Mouse (Mus musculus) T-helper 17 cell (primary cell): ENCODE results near the gene Fbf1.
"Not testable (repeated sequence)": the region's sequence is repeated elsewhere in the genome, so short reads cannot be mapped to it uniquely, and the experiment has no call there.

Experiments used
- in situ Hi-C, 2 experiments: fragments of 300-600 bp; cut with MboI, MseI; formaldehyde crosslinking; loops; 1 replicate in 1 of 2; 2 replicates in 1 of 2; pipeline ENCODE4 v1.15.1; 2025; ENCODE audit warnings: high pct_unique_total_duplicates in 2 of 2

Gene Fbf1

DNA sequence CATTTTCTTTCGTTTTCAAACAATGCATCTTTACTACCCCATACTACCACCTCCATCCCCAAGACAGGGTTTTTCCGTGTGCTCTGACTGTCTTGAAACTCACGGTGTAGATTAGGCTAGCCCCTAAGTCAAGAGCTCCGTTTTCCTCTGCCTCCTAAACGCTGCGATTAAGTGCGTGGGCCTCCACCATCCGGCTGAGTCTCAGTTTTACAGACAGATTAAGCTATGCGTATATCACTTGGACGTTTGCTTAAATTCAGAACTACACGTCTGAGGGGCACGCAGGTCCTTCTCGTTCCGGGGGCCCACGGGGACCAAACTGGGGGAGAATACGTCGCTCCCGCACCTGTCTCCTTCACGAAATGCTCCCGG lies 29.9 kb downstream of the Fbf1 start:
- in situ Hi-C loops, result no loop called here

DNA sequence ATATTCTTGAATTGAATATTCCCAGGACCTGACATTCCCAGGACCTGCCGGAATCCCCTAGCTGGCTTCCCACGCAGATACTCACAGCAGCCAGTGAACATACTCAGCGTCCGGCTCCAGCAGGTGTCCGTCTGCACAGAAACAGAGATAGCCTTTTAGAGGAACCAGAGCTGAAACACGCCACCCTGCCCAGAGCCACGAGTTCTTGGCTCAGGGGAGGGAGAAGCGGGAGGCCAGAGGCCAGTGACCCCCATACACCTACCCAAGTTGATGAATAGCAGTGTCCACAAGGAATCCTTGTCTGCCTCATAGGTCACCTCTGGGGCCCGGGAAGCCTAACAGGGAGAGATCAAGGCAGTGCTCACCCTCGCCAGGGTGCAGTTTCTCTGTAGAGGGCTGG lies 33.8 kb downstream of the Fbf1 start:
- in situ Hi-C loops, result loop anchor here in 1 of 2 experiments (5.0 kb wide), 1 partner anchor 42 kb away; no protein-coding TSS in a partner anchor

DNA sequence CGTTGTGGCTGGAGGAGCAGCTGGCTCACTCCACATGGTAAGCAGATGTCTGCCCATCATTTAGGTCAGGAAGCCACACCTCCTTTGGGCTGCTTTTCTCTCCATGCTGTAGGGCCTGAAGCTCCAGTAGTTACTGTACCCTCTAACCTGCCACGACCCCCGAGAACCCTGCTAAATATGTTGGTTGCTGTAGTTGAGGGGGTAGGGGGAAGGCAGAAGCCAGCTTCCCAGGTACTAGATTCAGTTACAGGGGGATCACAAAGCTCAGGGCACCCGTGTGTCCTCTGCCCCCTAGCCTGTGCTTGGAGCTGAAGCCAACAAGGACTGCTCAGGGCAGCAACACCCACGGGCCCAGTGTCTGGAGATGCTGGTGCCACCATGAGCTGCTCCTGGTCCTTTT lies 34.5 kb downstream of the Fbf1 start:
- in situ Hi-C loops, result loop anchor here in 1 of 2 experiments (5.0 kb wide), 1 partner anchor 41 kb away; no protein-coding TSS in a partner anchor

DNA sequence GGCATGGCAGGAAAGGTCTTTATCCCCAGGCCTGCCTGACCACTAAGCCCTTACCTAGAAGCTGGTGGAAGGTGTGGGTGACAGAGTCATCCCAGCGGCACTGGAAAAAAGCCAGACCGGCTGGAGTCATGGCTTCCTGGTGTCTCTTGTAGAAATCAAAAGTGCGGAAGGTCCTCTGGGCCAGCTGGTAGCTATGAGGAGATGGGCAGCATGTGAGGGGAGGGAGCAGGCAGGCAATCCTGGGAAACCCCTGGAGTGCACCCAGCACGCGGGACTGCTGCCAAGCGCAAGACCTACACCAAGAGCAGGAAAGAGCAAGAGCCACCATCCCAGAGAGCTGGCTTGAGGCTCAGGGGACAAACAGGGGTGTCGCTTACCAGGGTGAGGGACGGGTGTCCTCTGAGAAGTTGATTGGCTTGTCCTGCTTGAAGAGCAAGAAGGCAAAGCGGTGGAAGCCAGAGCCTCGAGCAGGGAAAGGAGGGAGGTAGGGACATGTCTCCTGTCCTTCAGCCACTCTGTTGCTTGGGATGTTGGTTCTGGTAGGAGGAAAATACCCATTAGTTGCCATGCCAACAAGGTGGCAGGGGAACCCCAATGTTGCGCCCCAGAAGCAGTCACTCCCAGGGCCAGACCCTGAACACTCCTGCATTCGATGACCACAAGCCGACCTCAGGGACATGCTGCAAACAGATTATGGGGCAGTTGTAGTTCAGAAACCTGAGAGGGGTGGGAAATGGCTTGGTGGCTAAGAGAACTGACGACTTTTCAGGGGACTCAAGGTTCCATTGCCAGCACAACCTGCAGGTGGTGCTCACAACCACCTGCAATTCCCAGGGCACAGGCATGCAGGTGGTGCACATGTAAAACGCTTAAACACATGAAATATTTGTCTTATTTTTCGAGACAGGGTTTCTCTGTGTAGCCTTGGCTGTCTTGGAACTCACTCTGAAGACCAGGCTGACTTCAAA lies 35.3 kb downstream of the Fbf1 start:
- in situ Hi-C loops, result loop anchor here in 1 of 2 experiments (5.0 kb wide), 1 partner anchor 40 kb away; no protein-coding TSS in a partner anchor

DNA sequence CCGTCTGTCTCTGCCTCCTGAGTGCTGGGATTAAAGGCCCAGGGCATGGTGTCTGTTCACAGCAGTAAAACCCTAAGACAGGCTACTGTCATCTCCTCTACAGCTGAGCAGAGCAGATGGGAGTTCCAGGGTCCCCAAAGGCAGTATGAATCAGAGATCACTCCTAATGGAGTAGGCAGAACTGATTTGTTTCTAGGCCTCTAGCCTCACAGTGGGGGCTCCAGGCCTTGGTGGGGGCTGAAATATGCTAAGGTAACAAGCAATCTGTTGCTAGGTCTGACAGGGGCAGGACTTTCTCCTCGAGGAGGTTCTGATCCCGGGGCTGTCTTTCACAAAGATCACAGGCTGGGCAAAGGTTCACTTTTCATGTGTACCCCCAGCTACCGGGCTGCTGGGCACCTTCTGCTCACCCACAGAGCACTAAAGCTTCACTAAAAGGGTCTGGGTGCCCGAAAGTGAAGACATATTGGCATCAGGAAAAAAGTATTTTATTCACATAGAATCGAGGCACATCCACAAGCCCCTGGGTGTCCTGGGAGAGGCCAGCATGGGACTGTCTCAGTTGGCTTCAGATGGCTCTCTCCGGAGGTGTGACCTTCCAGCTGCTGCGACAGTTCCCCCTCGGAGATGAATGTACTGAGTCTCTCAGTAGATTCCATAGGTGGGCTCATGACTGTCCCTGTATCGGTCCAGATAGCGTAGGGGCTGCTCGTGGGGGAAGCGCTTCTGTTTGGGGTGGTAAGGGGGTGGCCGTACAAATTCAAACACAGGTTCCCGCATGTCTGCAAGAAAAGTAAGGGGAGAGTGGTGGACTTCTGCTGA lies 36.4 kb downstream of the Fbf1 start:
- in situ Hi-C loops, result loop anchor here in 1 of 2 experiments (5.0 kb wide), 1 partner anchor 39 kb away; no protein-coding TSS in a partner anchor

DNA sequence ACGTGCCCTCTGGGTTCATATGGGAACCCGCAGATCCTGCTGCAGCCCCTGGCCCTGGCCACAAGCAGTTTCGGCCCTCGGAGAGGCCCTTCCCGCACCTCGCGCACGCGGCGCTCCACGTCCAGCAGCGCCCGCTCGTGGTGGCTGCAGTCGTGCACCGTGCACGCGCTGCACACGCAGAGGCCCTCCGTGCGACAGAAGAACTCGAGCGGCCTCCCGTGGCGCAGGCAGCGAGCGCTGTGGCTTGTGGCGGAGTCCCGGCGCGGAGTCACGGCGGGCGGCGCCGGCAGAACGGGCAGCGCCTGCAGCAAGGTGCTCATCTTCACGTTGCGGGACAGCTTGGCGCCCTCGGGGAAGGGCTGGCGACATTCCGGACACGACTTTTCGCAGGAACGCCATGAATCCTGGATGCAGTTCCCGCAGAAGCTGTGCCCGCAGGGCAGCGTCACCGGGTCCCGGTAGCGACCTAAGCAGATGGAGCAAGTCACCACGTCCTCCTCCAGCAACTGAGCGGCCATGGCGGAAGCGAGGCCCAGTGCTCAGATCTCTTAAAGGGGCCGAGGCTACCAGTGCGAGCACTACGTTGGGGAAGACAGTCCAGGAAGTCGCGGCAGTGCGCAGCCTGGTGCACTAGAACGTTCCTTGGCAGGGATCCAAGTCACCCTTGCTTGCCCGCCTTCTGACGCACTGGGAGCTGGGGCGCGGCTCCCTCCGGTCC lies 37.3 kb downstream of the Fbf1 start, which contains the start of gene Trim65:
Gene Trim65, minus strand, starts transcription at position 641 of the 718 bp plus-strand sequence.
- in situ Hi-C loops, result loop anchor here in 1 of 2 experiments (5.0 kb wide), 1 partner anchor 38 kb away; no protein-coding TSS in a partner anchor

DNA sequence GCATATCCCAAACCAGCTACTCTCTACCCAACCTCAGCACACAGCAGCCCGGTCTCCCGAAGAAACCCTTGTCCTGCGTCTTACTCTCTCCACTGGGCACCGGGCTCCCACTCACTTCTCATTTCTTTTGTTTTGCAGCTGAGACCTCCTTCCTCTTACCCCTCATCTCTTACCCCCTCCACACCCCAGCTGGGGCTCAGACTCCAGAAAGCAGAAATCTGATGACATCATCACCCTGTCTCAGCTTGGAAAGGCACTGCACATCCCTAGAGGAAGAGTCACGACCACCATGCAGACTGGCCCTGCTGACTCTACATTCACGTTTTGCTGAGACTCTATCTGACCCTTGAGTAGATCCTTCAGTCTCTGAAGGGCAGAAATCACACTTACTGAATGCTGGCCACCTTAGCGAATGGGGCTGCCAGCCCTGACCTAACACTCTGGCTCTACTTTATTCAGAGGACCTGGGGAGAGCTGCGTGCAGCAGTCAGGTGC lies 37.9 kb downstream of the Fbf1 start:
- in situ Hi-C loops, result loop anchor here in 1 of 2 experiments (5.0 kb wide), 1 partner anchor 38 kb away; no protein-coding TSS in a partner anchor

DNA sequence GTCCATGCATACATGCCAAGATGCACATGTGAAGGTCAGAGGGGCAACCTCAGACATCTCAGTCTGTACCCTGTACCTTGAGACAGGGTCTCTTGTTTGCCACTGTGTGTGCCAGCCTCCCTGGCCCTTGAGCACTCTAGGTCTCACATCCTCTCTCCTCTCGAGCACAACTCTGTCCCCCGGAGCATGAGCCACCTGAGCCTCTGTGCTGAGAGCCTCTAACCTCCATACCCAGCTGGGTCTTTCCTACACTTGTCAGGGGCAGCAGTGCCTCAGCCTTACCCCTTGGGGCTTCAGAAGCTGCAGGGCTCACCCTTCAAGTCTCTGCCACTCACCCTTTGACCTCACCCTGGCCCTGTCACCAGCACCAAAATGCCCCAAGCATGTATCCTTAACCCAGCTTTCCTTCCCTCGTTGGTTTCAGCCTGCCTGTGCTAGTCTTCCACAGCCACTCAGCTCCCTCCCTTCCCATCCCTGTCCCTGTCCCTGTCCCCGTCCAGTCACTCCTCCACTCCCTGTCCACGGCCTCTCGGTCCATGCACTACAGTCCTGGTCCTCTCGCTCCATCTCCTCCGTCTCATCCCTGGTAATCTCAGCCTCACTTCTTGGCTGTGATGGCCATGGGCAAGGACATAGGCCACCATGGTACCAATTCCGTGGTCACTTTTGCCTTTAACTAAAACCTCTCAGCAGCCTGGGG lies 38.7 kb downstream of the Fbf1 start:
- in situ Hi-C loops, result no loop called here

DNA sequence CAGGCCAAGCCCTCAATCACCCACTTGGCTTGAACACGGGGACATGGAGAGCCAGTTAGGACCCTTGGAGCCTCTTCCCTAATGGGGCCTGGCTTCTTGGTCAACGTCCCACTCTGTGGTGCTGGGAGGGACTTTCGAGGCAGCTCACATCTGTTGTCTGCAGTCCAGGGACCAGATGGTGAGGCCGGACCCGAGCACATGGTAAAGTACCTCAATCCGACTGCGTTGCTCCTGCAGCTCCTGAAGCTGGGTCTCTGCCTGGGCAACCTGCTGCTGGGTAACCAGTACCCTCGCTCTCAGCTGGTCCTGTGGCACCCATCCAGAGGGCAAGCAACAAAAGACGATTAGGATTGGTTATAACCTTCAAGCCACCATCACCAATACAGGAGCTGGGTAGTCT lies 40.0 kb downstream of the Fbf1 start:
- in situ Hi-C loops, result no loop called here

DNA sequence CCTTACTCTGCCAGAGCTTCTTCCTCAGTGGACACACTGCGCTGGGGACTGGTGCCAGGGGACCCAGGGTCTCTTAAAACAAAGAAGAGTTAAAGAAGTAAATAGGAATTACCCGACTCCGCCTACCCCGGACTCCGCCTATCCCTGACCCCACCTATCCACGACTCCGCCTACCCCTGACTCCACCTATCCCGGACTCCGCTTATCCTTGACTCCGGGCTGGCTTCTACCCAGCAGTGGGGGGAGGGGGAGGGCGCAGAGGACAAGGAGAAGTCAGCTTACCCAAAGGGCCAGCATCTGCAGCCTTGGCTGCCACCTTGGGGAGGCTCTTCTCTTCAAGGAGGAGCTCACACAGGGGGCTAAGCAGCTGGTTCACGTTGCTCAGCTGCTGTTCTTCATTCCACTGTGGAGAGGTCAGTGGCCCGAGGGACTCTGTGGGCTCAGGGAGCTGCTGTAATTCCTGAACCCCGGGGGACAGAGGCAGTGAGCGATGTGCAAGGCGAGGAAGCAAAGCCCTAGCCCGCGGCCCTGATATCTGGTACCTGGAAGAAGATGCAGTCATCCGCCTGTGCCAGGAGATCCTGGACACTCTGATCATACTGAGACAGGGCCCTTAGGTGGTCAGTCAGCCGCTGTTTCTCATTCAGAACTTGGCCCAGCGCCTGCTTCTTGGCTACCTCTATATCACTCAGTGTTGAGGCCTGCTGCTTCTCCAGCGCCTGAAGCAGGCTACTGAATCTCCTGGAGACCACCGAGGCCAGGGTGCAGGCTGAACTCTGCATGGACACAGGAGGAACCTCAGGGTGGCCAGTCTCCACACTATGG lies 40.6 kb downstream of the Fbf1 start, which contains the start of gene Trim47:
Gene Trim47, minus strand, starts transcription at position 55 of the 825 bp plus-strand sequence.
- in situ Hi-C loops, result no loop called here

DNA sequence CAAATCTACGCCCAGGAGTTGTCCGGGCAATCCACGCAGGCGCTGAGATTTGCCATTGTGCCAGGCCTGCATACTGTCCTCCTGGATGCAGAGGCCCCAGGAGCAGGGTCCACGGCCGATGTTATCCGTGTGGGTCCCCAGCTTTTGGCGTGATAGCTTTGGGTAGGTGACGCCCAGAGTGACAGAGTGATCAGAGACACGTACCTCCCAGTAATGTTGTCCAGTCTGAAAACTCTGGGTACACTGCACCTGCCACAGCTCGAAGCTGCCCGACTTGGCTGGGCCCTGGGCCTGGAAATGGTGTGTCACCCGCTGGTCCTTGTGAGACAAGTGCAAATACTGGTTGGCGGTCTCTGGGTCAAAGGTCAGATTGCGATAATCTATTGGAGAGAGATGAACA lies 41.7 kb downstream of the Fbf1 start:
- in situ Hi-C loops, result no loop called here

DNA sequence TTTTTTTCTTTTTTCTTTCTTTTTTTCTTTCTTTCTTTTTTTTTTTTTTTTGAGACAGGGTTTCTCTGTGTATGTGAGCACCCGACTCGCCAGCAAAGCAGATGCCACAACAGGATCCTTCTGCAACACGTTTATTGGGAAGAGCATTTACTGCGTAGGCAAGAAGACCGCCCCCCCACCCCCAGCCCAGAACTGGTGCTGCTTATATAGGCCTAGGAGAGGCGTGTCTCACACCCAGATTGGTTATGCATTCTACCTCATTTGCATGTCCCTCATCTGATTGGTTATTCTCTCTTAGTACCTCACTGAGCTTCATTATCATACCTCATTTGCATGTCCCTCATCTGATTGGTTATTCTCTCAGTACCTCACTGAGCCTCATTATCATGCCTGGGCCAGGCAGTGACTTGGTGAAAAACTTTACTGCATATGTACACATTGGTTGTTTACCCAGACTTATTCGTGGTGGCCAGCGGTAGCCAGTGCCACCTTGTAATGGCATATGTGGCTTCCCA lies 46.2 kb downstream of the Fbf1 start:
- in situ Hi-C loops, result not testable (repeated sequence)

DNA sequence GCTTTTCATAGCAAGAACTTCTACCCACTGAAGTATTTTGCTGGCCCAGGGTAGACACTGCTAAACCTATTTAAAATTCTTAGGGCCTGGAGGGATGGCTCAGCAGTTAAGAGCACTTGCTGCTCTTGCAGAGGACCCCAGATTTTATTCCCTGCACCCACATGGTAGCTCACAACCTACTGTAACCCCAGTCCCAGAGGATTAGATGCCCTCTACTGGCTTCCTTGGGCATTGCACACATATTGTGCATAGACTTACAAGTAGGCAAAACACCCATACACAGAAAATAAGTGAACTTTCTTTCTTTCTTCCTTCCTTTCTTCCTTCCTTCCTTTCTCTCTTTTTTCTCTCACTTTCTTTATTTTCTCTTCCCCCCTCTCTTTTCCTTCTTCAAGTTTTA lies 50.1 kb downstream of the Fbf1 start:
- in situ Hi-C loops, result no loop called here

DNA sequence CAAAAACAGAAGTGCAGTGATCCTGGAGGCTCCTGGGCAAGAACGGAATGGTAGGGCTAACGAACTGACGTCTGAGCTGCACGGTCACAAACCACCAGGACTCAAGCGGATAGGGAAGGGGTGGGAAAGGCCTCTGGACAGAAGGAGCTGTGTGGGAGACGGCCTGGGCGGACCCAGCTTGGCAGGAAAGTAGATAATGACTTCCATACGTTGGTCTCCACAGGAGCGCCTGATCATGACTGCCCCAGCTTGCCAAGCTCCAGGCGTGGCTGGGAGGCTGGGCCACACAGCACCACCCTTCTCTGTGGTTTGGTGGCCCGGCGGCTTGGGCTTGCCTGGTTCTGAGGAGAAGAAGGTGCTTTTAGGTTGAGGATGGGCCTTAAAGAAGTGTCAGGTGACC lies 50.7 kb downstream of the Fbf1 start:
- in situ Hi-C loops, result no loop called here

DNA sequence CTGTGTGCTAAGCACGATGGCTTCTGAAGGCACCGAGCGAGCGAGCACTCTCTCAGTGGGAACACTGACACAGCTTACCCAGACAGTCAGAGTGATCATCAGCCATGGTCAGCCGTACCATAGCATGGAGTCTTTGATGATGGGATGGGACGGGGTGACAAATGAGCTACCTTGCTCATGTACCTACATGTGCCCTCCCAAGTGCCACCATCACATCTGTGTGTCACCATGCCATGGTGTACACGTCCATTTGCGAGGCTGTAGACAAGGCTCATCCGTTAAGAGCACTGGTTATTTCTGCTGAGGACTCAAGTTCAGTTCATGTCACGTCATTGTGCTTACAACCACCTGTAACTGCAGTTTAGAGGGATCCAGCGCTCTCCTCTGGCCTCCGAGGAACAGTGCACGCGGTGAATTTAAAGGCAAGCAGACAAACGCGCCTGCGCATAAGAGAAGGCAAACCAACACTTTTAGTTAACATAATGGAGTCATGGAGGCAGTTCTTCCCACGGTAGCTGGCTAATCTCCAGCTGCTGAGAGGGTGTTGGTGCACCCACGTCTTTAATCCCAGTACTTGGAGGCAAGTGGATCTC lies 56.3 kb downstream of the Fbf1 start:
- in situ Hi-C loops, result no loop called here

DNA sequence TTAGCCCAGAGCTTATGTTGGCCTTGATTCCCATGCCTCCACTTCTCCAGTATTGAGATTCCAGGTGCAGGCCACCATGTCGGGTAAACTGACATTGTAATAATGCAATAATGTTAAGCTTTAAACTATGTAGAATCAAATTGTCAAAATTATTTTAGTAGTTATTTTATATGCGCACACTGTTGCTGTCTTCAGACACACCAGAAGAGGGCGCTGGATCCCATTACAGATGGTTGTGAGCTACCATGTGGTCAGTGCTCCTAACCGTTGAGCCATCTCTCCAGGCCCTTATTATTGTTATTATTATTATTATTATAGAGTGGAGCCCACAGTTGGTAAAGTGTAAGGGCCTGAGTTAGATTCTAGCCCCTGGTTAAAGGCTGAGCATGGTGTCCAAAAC lies 56.9 kb downstream of the Fbf1 start:
- in situ Hi-C loops, result no loop called here

DNA sequence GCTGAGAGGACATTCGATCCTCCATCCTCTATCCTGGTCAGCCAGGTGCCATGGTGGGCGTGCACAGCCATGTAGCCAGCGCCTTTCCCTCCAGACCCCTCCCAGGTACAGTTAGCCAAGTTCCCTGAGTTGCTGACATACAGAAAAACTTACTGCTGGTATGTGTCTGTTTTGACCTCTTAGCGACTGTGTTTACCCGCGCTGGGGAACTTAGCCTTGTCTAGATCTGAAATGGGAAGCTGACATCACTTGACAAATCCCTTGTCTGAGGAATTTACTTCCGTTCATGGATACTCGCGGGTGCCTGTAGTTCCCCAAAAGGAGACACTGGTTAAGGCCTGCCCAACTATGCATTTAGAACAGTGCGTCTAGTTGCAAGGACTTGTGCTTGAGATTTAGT lies 57.4 kb downstream of the Fbf1 start:
- in situ Hi-C loops, result no loop called here

DNA sequence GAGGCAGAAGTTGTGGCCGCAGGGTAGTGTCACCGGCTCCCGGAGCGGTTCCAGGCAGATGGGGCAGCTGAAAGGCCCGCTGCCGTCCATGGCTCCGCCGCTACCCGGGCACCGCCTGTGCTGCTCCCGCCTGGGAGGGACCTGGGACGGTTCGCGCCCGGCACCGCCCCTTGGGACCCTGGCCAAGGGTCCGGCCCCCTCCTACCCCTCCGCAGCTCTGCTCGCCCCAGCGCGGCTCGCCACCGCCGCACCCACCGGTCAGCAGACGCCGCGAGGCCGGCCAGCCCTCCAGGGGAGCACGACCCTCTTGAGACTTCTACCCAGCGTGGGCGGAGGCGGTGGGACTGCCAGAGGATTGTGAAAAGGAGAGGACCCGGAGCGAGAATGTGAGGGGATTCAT lies 57.8 kb downstream of the Fbf1 start:
- in situ Hi-C loops, result no loop called here
